Mouse (Mus musculus) lung, adult 2 months (tissue): ENCODE data around the gene Rai1. TPM values are rescaled to one million over a fixed set of nuclear protein-coding genes. Genes with fewer than 3 reads are reported as not detected.

Experiments
- DNase-seq: peaks from one replicate; pipeline ENCODE4 v3.0.0; 2022
- H3K4me1 ChIP-seq: fragments of 200-500 bp; 2 replicates; pipeline ENCODE4 v1.6.1; 2011; ENCODE audit warnings: low read length; ENCODE audit not compliant: control insufficient read depth, insufficient read depth
- H3K4me3 ChIP-seq: fragments of 200-500 bp; replicated peaks from 2 replicates; pipeline ENCODE3; 2011; ENCODE audit warnings: low read depth, mild to moderate bottlenecking, control low read depth, low read length; ENCODE audit errors: extremely low read depth
- CTCF ChIP-seq: fragments of 200-500 bp; IDR thresholded peaks from 2 replicates; pipeline ENCODE4 v1.5.1; 2011; ENCODE audit warnings: mild to moderate bottlenecking, low read length, control low read depth; ENCODE audit not compliant: insufficient read depth
- POLR2A ChIP-seq: fragments of 200-500 bp; IDR thresholded peaks from 2 replicates; pipeline ENCODE4 v1.6.1; 2011; ENCODE audit warnings: low read depth, mild to moderate bottlenecking, control low read depth, low read length, borderline replicate concordance; ENCODE audit errors: extremely low read depth
- WGBS: fragments of 180-500 bp; shearing (Covaris S2); methylation state at CpG from one replicate; pipeline ENCODE4 v1.1.7; 2018; 5-methylcytosine and 5-hydroxymethylcytosine counted together
- polyA plus RNA-seq: library from polyadenylated mRNA; depleted of rRNA; stranded (reverse); fragments of >200 nt; gene quantifications from 2 replicates; pipeline ENCODE4 v1.2.3, GENCODE M21; 2012

Rai1 gene
- polyA plus RNA-seq, 1 experiment: 47.3 TPM

GRCm38 (mm10) chr11:60185396-60186231 is 80.8 kb downstream of the Rai1 start:
- 43% methylated on average over 20 of the region's 20 CpGs for WGBS
- Histone ChIP-seq H3K4me3 (no peak overlapping the region), H3K4me1 (peaks cover 11% of the 10 kb centered on the region)
- peak; percentile 53 for DNase-seq
- no peak for TF ChIP-seq CTCF
- no peak for TF ChIP-seq POLR2A

DNA sequence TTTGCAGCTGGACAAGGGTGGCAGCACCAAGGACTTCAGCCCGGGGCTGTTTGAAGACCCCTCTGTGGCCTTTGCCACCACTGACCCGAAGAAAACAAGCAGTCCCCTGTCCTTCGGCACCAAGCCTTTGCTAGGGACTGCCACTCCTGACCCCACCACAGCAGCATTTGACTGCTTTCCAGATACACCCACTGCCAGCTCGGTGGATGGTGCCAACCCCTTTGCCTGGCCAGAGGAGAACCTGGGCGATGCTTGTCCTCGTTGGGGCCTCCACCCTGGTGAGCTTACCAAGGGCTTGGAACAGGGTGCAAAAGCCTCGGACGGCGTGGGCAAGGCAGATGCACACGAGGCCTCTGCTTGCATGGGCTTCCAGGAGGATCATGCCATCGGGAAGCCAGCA is 82.3 kb downstream of the Rai1 start:
- no peak for DNase-seq
- Histone ChIP-seq H3K4me1 (peaks cover 11% of the 10 kb centered on the region), H3K4me3 (no peak overlapping the region)
- 84% methylated on average over 11 of the region's 11 CpGs for WGBS
- TF ChIP-seq POLR2A: no peak

DNA sequence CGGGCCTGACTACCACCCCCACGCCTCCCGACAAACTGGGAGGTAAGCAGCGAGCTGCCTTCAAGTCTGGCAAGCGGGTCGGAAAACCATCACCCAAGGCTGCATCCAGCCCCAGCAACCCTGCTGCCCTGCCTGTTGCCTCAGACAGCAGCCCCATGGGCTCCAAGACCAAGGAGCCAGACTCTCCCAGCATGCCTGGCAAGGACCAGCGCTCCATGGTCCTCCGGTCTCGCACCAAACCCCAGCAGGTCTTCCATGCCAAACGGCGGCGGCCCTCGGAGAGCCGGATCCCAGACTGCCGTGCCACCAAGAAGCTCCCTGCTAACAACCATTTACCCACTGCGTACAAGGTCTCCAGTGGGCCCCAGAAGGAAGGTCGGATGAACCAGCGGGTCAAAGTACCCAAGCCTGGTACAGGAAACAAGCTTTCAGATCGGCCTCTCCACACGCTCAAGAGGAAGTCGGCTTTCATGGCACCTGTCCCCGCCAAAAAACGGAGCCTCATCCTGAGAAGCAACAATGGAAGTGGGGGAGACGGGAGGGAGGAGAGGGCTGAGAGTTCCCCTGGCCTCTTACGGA is 83.6 kb downstream of the Rai1 start:
- Histone ChIP-seq H3K4me3 (no peak overlapping the region), H3K4me1 (peaks cover 8% of the 10 kb centered on the region)
- no peak for DNase-seq
- no peak for TF ChIP-seq POLR2A
- no peak for TF ChIP-seq CTCF
- 86% methylated on average over 25 of the region's 25 CpGs for WGBS

DNA sequence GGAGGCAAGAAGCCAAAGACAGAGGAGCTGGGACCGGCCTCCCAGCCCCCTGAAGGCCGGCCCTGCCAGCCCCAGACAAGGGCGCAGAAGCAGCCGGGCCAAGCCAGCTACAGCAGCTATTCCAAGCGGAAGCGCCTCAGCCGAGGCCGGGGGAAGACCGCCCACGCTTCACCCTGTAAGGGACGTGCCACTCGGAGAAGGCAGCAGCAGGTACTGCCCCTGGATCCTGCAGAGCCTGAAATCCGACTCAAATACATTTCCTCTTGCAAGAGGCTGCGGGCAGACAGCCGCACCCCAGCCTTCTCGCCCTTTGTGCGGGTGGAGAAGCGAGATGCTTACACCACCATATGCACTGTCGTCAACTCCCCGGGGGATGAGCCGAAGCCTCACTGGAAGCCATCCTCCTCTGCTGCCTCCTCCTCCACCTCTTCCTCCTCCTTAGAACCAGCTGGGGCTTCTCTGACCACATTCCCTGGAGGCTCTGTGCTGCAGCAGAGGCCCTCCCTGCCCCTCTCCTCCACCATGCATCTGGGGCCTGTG is 84.8 kb downstream of the Rai1 start:
- 67% methylated on average over 21 of the region's 21 CpGs for WGBS
- no peak for DNase-seq
- Histone ChIP-seq H3K4me3 (no peak overlapping the region), H3K4me1 (peaks cover 8% of the 10 kb centered on the region)
- TF ChIP-seq POLR2A (no peak), CTCF (no peak)

DNA sequence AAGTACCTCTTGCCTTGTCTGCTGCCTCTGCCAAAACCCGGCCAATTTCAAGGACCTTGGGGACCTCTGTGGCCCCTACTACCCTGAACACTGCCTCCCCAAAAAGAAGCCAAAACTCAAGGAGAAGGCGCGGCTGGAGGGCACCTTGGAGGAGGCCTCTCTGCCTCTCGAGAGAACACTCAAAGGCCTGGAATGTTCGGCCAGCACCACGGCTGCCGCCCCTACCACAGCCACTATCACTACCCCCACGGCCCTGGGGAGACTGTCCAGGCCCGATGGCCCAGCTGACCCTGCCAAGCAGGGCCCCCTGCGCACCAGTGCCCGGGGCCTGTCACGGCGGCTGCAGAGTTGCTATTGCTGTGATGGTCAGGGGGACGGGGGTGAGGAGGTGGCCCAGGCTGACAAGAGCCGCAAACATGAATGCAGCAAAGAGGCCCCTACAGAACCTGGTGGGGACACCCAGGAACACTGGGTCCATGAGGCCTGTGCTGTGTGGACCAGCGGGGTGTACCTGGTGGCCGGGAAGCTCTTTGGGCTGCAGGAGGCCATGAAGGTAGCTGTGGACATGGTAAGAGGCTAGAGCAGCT is 85.3 kb downstream of the Rai1 start:
- TF ChIP-seq POLR2A: no peak
- no peak for TF ChIP-seq CTCF
- WGBS: 75% methylated on average over 17 of the region's 17 CpGs
- peak; percentile 56 for DNase-seq

GRCm38 (mm10) chr11:60192534-60192933 is 87.7 kb downstream of the Rai1 start:
- WGBS: 46% methylated on average over 6 of the region's 6 CpGs
- no peak for TF ChIP-seq CTCF
- no peak for TF ChIP-seq POLR2A
- Histone ChIP-seq H3K4me3 (no peak overlapping the region), H3K4me1 (no peaks in the 10 kb centered on the region; the same call in 1 of the 2 replicates)
- no peak for DNase-seq

More for the DNA sequence above, 85.3 kb downstream of the Rai1 start:
- H3K4me1 ChIP-seq: peaks cover 8% of the 10 kb centered on the region
- no peak overlapping the region for H3K4me3 ChIP-seq

- 77% methylated on average over 4 of the region's 4 CpGs for WGBS
- Histone ChIP-seq H3K4me1 (no peaks in the 10 kb centered on the region; the same call in 1 of the 2 replicates), H3K4me3 (no peak overlapping the region)
- no peak for TF ChIP-seq CTCF
- no peak for TF ChIP-seq POLR2A
- DNase-seq: no peak
These were observed 88.7 kb downstream of the Rai1 start for GRCm38 (mm10) chr11:60193556-60193955.

DNA sequence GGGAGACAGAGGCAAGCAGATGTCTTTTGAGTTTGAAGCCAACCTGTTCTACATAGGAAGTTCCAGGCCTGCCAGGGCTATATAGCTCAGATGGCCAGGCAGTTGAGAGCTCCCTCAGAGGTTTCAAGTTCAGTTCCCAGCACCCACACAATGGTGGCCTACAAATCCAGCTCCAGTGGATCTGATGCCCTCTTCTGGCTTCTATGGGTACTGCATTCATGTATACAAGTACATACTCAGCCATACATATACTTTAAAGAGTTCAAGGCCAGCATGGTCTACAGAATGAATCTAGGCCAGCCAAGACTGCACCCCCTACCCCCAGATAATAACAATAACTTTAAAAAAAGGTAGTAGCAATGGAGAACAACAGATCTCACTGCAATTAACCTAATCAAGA is 90.3 kb downstream of the Rai1 start:
- no peak overlapping the region for H3K4me3 ChIP-seq
- TF ChIP-seq POLR2A (no peak), CTCF (no peak)
- H3K4me1 ChIP-seq: no peaks in the 10 kb centered on the region
- no peak for DNase-seq

GRCm38 (mm10) chr11:60196344-60196743 is 91.5 kb downstream of the Rai1 start:
- no peaks in the 10 kb centered on the region for H3K4me1 ChIP-seq
- H3K4me3 ChIP-seq: no peak overlapping the region
- no peak for TF ChIP-seq POLR2A
- no peak for TF ChIP-seq CTCF
- DNase-seq: no peak
- WGBS: 72% methylated on average over 5 of the region's 5 CpGs

- WGBS: 71% methylated on average over 24 of the region's 24 CpGs
- TF ChIP-seq CTCF (no peak), POLR2A (no peak)
- no peaks in the 10 kb centered on the region for H3K4me1 ChIP-seq
- no peak overlapping the region for H3K4me3 ChIP-seq
- no peak for DNase-seq
These were observed 93.3 kb downstream of the Rai1 start for GRCm38 (mm10) chr11:60197998-60198619.
